In genomic region chr12:102202901-102203300, GRCm38 (mm10) we compare ENCODE assay signal across 10 mouse cellular contexts.
DNase-seq lines count a peak whose midpoint lies in the region; ATAC-seq lines count a peak whose summit lies in the region.
"Had no signal": no experiment of that assay in that cellular context is flagged by ENCODE, and none has a peak within 500 bp of the region (broad histone marks: within the 10 kb centered on the region; RNA-seq: fewer than 3 reads in every experiment).

No protein-coding gene starts in this region.

- 28% methylated on average over 9 of the region's 9 CpGs for WGBS in kidney, embryonic 14.5 days
- 51% methylated on average over 9 of the region's 9 CpGs for WGBS in neural tube, embryonic 14.5 days
- WGBS in liver, embryonic 12.5 days (ENCODE audit: insufficient replicate concordance), result 67% methylated on average over 9 of the region's 9 CpGs

- ATAC-seq in kidney, embryonic 14.5 days (ENCODE audit: low FRiP score, low TSS enrichment), result peak; percentile 68; the same call in 1 of the 2 replicates
- ATAC-seq in neural tube, embryonic 14.5 days (ENCODE audit: low read depth), result peak; percentile 38; the same call in 1 of the 2 replicates
- ATAC-seq in liver, embryonic 12.5 days, result no peak

- no peak overlapping the region for H3K4me3 ChIP-seq in kidney, embryonic 14.5 days (ENCODE audit: low read length)
- no peak overlapping the region for H3K4me3 ChIP-seq in neural tube, embryonic 14.5 days (ENCODE audit: low read depth, low read length)
- no peak overlapping the region for H3K4me3 ChIP-seq in liver, embryonic 12.5 days
- H3K4me3 ChIP-seq: heart, embryonic 13.5 days; megakaryocyte, embryonic 14.5 days had no signal

- no peaks in the 10 kb centered on the region for H3K36me3 ChIP-seq in kidney, embryonic 14.5 days (ENCODE audit: control insufficient read depth, insufficient read depth, low read length)
- no peaks in the 10 kb centered on the region for H3K36me3 ChIP-seq in neural tube, embryonic 14.5 days (ENCODE audit: control insufficient read depth, insufficient read depth, low read length)
- H3K36me3 ChIP-seq in liver, embryonic 12.5 days, result no peaks in the 10 kb centered on the region
- H3K36me3 ChIP-seq: heart, embryonic 13.5 days had no signal

- H3K27ac ChIP-seq in kidney, embryonic 14.5 days (ENCODE audit: low read depth, low read length), result no peak overlapping the region
- H3K27ac ChIP-seq in neural tube, embryonic 14.5 days (ENCODE audit: low read depth, low read length), result no peak overlapping the region
- no peak overlapping the region for H3K27ac ChIP-seq in liver, embryonic 12.5 days
- H3K27ac ChIP-seq: heart, embryonic 13.5 days had no signal

- DNase-seq in kidney, postnatal 10 days, result no peak
- peak; percentile 42 for DNase-seq in adrenal gland, postnatal 14 days
- peak; percentile 53 for DNase-seq in fibroblast of lung, adult 2 months (ENCODE audit: low read depth)
- DNase-seq in layer of hippocampus, adult 8-10 months (ENCODE audit: low spot score in 2 of 2), result peak; percentile 34 to 53
- DNase-seq in frontal cortex, postnatal 25 days (ENCODE audit: low spot score in 2 of 2), result no peak

- no peaks in the 10 kb centered on the region for H3K4me1 ChIP-seq in kidney, embryonic 14.5 days (ENCODE audit: control insufficient read depth, insufficient read depth, low read length)
- no peaks in the 10 kb centered on the region for H3K4me1 ChIP-seq in neural tube, embryonic 14.5 days (ENCODE audit: control insufficient read depth, insufficient read depth, low read length)
- no peaks in the 10 kb centered on the region for H3K4me1 ChIP-seq in liver, embryonic 12.5 days
- H3K4me1 ChIP-seq: megakaryocyte, embryonic 14.5 days had no signal

- no peaks in the 10 kb centered on the region for H3K27me3 ChIP-seq in kidney, embryonic 14.5 days (ENCODE audit: control insufficient read depth, insufficient read depth, low read length)
- no peaks in the 10 kb centered on the region for H3K27me3 ChIP-seq in neural tube, embryonic 14.5 days (ENCODE audit: control insufficient read depth, insufficient read depth, low read length)
- no peaks in the 10 kb centered on the region for H3K27me3 ChIP-seq in liver, embryonic 12.5 days (replicated peaks)
- H3K27me3 ChIP-seq: heart, embryonic 13.5 days had no signal

- H3K9me3 ChIP-seq in kidney, embryonic 14.5 days (ENCODE audit: control insufficient read depth, low read length), result no peaks in the 10 kb centered on the region
- H3K9me3 ChIP-seq in neural tube, embryonic 14.5 days (ENCODE audit: control insufficient read depth, low read length), result no peaks in the 10 kb centered on the region
- H3K9me3 ChIP-seq in liver, embryonic 12.5 days (replicated peaks), result no peaks in the 10 kb centered on the region
- H3K9me3 ChIP-seq: heart, embryonic 13.5 days had no signal

- no peak overlapping the region for H3K9ac ChIP-seq in kidney, embryonic 14.5 days (ENCODE audit: low read depth, low read length)
- H3K9ac ChIP-seq in neural tube, embryonic 14.5 days (replicated peaks; ENCODE audit: low read depth, low read length), result no peak overlapping the region
- no peak overlapping the region for H3K9ac ChIP-seq in liver, embryonic 12.5 days
- H3K9ac ChIP-seq: heart, embryonic 13.5 days had no signal

- no peak overlapping the region for H3K4me2 ChIP-seq in kidney, embryonic 14.5 days (replicated peaks; ENCODE audit: low read depth, low read length)
- no peak overlapping the region for H3K4me2 ChIP-seq in neural tube, embryonic 14.5 days (ENCODE audit: low read depth, low read length)
- no peak overlapping the region for H3K4me2 ChIP-seq in liver, embryonic 12.5 days
- H3K4me2 ChIP-seq: heart, embryonic 13.5 days had no signal

Comparison
In these comparisons a context has a peak if more than half of its experiments do, and no peak if none do; other contexts are left out.
1. DNase-seq: peak in adrenal gland, postnatal 14 days (single experiment), fibroblast of lung, adult 2 months (single experiment) and layer of hippocampus, adult 8-10 months (2 of 2); none in kidney, postnatal 10 days (single experiment) and frontal cortex, postnatal 25 days (0 of 2).